Mouse (Mus musculus): Measurements from ENCODE around the gene Vash2.

DNA sequence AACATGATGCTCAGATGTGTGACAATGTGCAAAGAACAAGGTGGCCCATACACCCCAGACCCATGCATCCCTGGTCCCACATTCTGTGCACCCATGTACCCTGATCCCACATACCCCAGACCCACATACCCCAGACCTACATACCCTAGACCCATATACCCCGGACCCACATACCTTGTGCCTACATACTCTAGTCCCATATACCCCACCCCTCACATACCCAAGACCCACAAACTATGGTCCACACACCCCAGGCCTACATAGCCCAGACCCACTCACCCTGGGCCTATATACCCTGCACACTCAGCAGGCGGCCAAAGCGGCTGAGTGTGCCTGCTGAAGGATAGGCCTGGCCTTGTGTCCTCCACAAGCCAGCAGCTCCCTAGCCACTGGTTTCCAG, 16.3 kb downstream of the Vash2 start:
- no peak for TF ChIP-seq CTCF (IDR thresholded peaks at IDR 0.05; ENCODE audit: low read depth, low read length)
- TF ChIP-seq POLR2A (IDR thresholded peaks at IDR 0.05; ENCODE audit: extremely low read depth, insufficient read depth, low read length) = no peak
